ENCODE assay signal across 34 mouse cellular contexts in genomic region chr2:102864036-102864435, GRCm38 (mm10). TPM values are rescaled to one million over a fixed set of nuclear protein-coding genes. Genes with fewer than 3 reads are reported as not detected.
DNase-seq lines count a peak whose midpoint lies in the region; ATAC-seq lines count a peak whose summit lies in the region.
"Had no signal": no experiment of that assay in that cellular context is flagged by ENCODE, and none has a peak within 500 bp of the region (broad histone marks: within the 10 kb centered on the region; RNA-seq: fewer than 3 reads in every experiment).

No protein-coding gene starts in this region.

- peak; percentile 17 for DNase-seq in heart, adult 11 months
- no peak for DNase-seq in heart, adult 18-20 months
- DNase-seq in forelimb bud, embryonic 11.5 days (ENCODE audit: low read depth, low spot score): peak; percentile 23
- peak; percentile 51 for DNase-seq in retina, postnatal 1 day
- DNase-seq in layer of hippocampus, adult 18-20 months (ENCODE audit: low spot score in 2 of 2): no peak
- DNase-seq in urinary bladder, postnatal 36 days (ENCODE audit: low spot score in 2 of 2): no peak
- DNase-seq: adrenal gland, postnatal 10 days; adrenal gland, postnatal 36 days; B cell, adult 2 months; cerebellum, adult 11-12 months; cerebellum, adult 8-10 months; cerebellum, postnatal 10 days; cerebellum, postnatal 36 days; embryo, embryonic 11 days; gastrocnemius, postnatal 10 days; gastrocnemius, postnatal 36 days; heart, adult 2 months; heart, postnatal 14 days; heart, postnatal 4 days; kidney, adult 18-20 months had no signal

- no peak overlapping the region for H3K27ac ChIP-seq in forebrain, embryonic 12.5 days
- no peak overlapping the region for H3K27ac ChIP-seq in forebrain, embryonic 15.5 days (replicated peaks)
- H3K27ac ChIP-seq: embryonic facial prominence, embryonic 10.5 days; embryonic facial prominence, embryonic 13.5 days; heart, adult 2 months; heart, embryonic 10.5 days; heart, embryonic 13.5 days; hindbrain, embryonic 14.5 days; hindbrain, postnatal 0 days had no signal

- H3K4me3 ChIP-seq in forebrain, embryonic 12.5 days (replicated peaks): no peak overlapping the region
- no peak overlapping the region for H3K4me3 ChIP-seq in forebrain, embryonic 15.5 days
- H3K4me3 ChIP-seq: embryonic facial prominence, embryonic 10.5 days; embryonic facial prominence, embryonic 13.5 days; heart, adult 2 months; heart, embryonic 10.5 days; heart, embryonic 13.5 days had no signal

- H3K27me3 ChIP-seq in forebrain, embryonic 12.5 days: no peaks in the 10 kb centered on the region
- no peaks in the 10 kb centered on the region for H3K27me3 ChIP-seq in forebrain, embryonic 15.5 days
- H3K27me3 ChIP-seq: CH12.LX; embryonic facial prominence, embryonic 13.5 days; heart, embryonic 13.5 days; Patski had no signal

- peaks cover 16% of the 10 kb centered on the region for H3K4me1 ChIP-seq in forebrain, embryonic 12.5 days
- 0 out of 2 replicates have a peak, but pooled peaks cover 2% of the 10 kb centered on the region for H3K4me1 ChIP-seq in forebrain, embryonic 15.5 days

- no peak overlapping the region for H3K4me2 ChIP-seq in forebrain, embryonic 12.5 days
- H3K4me2 ChIP-seq in forebrain, embryonic 15.5 days (replicated peaks): no peak overlapping the region
- H3K4me2 ChIP-seq: embryonic facial prominence, embryonic 13.5 days; heart, embryonic 13.5 days; hindbrain, embryonic 14.5 days had no signal

- 26% methylated on average over 4 of the region's 4 CpGs for WGBS in forebrain, embryonic 12.5 days
- WGBS in forebrain, embryonic 15.5 days: 22% methylated on average over 4 of the region's 4 CpGs

- ATAC-seq in forebrain, embryonic 12.5 days (ENCODE audit: low FRiP score): 0 out of 2 replicates have a peak, but pooled peaks have one; percentile 17
- ATAC-seq in forebrain, embryonic 15.5 days (replicated peaks): no peak
- ATAC-seq: forebrain, embryonic 14.5 days; hindbrain, postnatal 0 days; inflammation-experienced regulatory T-cells, adult 6 months; intestine, embryonic 16.5 days; Patski had no signal

- no peaks in the 10 kb centered on the region for H3K36me3 ChIP-seq in forebrain, embryonic 12.5 days (replicated peaks)
- no peaks in the 10 kb centered on the region for H3K36me3 ChIP-seq in forebrain, embryonic 15.5 days
- H3K36me3 ChIP-seq: embryonic facial prominence, embryonic 10.5 days had no signal

- H3K9ac ChIP-seq in forebrain, embryonic 12.5 days: no peak overlapping the region
- H3K9ac ChIP-seq in forebrain, embryonic 15.5 days (replicated peaks): no peak overlapping the region
- H3K9ac ChIP-seq: embryonic facial prominence, embryonic 13.5 days; heart, embryonic 13.5 days; hindbrain, embryonic 14.5 days had no signal

- H3K9me3 ChIP-seq in forebrain, embryonic 12.5 days: no peaks in the 10 kb centered on the region
- H3K9me3 ChIP-seq in forebrain, embryonic 15.5 days: no peaks in the 10 kb centered on the region
- H3K9me3 ChIP-seq: embryonic facial prominence, embryonic 10.5 days; embryonic facial prominence, embryonic 13.5 days; G1E; heart, embryonic 10.5 days; heart, embryonic 13.5 days had no signal

RNA-seq across cellular contexts. Expression of gene Cd44, which starts 37.4 kb away (rescaled TPM):
- polyA plus RNA-seq in forebrain, embryonic 12.5 days (2016; fragmentation: Nextera tagmentation; extraction: Ambion mirVana): 1.9 and 2.3 TPM in 2 replicates
- polyA plus RNA-seq in forebrain, embryonic 15.5 days (2015; fragmentation: Nextera tagmentation; extraction: Ambion mirVana): 1.4 and 1.9 TPM in 2 replicates
- 1 to 10 TPM; 8.9 to 9.8 TPM for total RNA-seq in heart, adult 18-20 months (2021)
- total RNA-seq in layer of hippocampus, adult 18-20 months (2021): 1 to 10 TPM; 3.5 to 4.0 TPM

Comparison
In these comparisons a context has a peak if more than half of its experiments do, and no peak if none do; other contexts are left out.
1. DNase-seq: peak in heart, adult 11 months (single experiment), forelimb bud, embryonic 11.5 days (single experiment) and retina, postnatal 1 day (single experiment); none in heart, adult 18-20 months (0 of 2), layer of hippocampus, adult 18-20 months (0 of 2) and urinary bladder, postnatal 36 days (0 of 2).